Mouse (Mus musculus) heart, postnatal 4 days (tissue): ENCODE results near the gene Slc36a1. TPM values are rescaled to one million over a fixed set of nuclear protein-coding genes. Genes with fewer than 3 reads are reported as not detected.

Experiments used
- total RNA-seq, 2 experiments: library from RNA; stranded (reverse); gene quantifications; 2 replicates each; pipeline ENCODE4 v1.2.3; 2021

Gene Slc36a1
- total RNA-seq, 2 experiments from 2014 or later = 11.6 to 12.0 TPM

Other genes starting within 250 kb of the Slc36a1 start
- gene Tnip1, start 241.4 kb upstream of the Slc36a1 start, total RNA-seq = 10 to 100 TPM; 29.5 to 33.7 TPM
- 100 to 1,000 TPM; 355 to 365 TPM for gene Anxa6, start 170.9 kb upstream of the Slc36a1 start, total RNA-seq
- 10 to 100 TPM in 1 of 2 experiments, 1 to 10 TPM in 1; 9.2 to 12.2 TPM for gene Ccdc69, start 126.2 kb upstream of the Slc36a1 start, total RNA-seq
- 10 to 100 TPM; 12.4 to 13.1 TPM for gene Gm2a, start 106.2 kb upstream of the Slc36a1 start, total RNA-seq
- gene Slc36a3, start 52.6 kb upstream of the Slc36a1 start, total RNA-seq = not detected
- gene Slc36a2, start 19.3 kb upstream of the Slc36a1 start, total RNA-seq = 1 to 10 TPM; 2.9 to 3.7 TPM
- under 1 TPM; 0.05 to 0.07 TPM for gene Fat2, start 132.2 kb downstream of the Slc36a1 start, total RNA-seq
- gene Sparc, start 218.8 kb downstream of the Slc36a1 start, total RNA-seq = 1,000 to 10,000 TPM; 1,405 to 1,430 TPM